Mouse (Mus musculus): ENCODE data around the gene Cd59b.
"Not testable (repeated sequence)": the region's sequence is repeated elsewhere in the genome, so short reads cannot be mapped to it uniquely, and the experiment has no call there.

- not testable (repeated sequence) for TF ChIP-seq TAL1, GATA1 (IDR thresholded peaks at IDR 0.05; ENCODE audit: low read length)
These were observed 27.1 kb downstream of the Cd59b start for GRCm38 (mm10) chr2:104096796-104097195.

All from erythroblast, embryonic 14.5 days (primary cell).